Mouse (Mus musculus): ENCODE results near the gene Fam227a. TPM values are rescaled to one million over a fixed set of nuclear protein-coding genes. Genes with fewer than 3 reads are reported as not detected.

Gene Fam227a
- polyA plus RNA-seq, 1 experiment from 2014 or later, result 1.1 TPM

- Histone ChIP-seq H3K27ac (ENCODE audit: low read length) (no peak overlapping the region), H3K27me3 (ENCODE audit: insufficient read depth, low read length) (no peaks in the 10 kb centered on the region), H3K4me2 (replicated peaks; ENCODE audit: low read depth, low read length) (no peak overlapping the region), H3K9me3 (ENCODE audit: low read length) (no peaks in the 10 kb centered on the region), H3K9ac (replicated peaks; ENCODE audit: low read length) (no peak overlapping the region), H3K4me1 (ENCODE audit: insufficient read depth, low read length) (peaks cover 6% of the 10 kb centered on the region), H3K36me3 (ENCODE audit: insufficient read depth, low read length) (peaks cover 23% of the 10 kb centered on the region), H3K4me3 (ENCODE audit: low read length) (no peak overlapping the region)
- no peak for ATAC-seq (ENCODE audit: low FRiP score, low TSS enrichment)
- WGBS, result 61% methylated on average over 10 of the region's 10 CpGs
These were observed 10.4 kb upstream of the Fam227a start for GRCm38 (mm10) chr15:79669195-79669594.

DNA sequence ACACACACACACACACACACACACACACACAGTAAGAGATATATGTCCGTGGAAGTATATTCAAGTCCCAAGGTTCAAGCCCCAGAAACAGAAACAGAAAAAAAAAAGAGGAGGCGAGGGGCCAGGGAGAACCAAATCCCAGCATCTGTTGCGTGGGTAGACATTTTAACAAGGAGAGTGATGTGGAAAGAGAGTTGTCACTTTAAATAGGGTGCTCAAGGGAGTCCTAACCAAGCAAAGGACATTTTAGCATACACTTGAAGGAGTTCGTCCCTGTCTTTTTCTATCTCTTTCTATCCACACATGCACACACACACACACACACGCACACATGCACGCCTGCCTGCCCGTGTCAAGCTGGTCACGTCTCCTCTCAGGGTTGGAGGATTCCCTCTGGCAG, 5.9 kb upstream of the Fam227a start:
- Histone ChIP-seq H3K27me3 (ENCODE audit: insufficient read depth, low read length) (no peaks in the 10 kb centered on the region), H3K4me1 (ENCODE audit: insufficient read depth, low read length) (peaks cover 4% of the 10 kb centered on the region), H3K4me2 (replicated peaks; ENCODE audit: low read depth, low read length) (no peak overlapping the region), H3K36me3 (ENCODE audit: insufficient read depth, low read length) (peaks cover 12% of the 10 kb centered on the region), H3K9me3 (ENCODE audit: low read length) (no peaks in the 10 kb centered on the region), H3K9ac (replicated peaks; ENCODE audit: low read length) (no peak overlapping the region), H3K27ac (ENCODE audit: low read length) (no peak overlapping the region), H3K4me3 (ENCODE audit: low read length) (no peak overlapping the region)
- ATAC-seq (ENCODE audit: low FRiP score, low TSS enrichment), result no peak
- WGBS, result 94% methylated on average over 8 of the region's 8 CpGs

DNA sequence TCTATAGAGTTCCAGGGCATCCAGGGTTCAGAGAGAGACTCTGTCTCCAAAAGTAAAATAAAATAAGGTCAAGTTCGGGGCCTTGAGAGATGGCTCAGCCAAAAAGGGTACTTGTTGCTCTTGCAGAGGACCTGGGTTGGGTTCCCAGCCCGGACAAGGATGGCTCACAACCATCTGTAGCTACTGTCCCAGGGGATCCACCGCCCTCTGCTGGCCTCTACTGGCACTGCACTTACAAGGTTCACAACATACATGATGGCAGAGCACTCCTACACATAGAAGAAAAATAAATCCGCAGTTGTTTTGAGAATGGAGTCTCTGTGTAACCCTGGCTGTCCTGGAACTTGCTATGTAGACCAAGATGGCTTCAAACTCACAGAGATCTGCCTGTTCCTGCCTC, 3.1 kb upstream of the Fam227a start:
- H3K4me3 ChIP-seq (ENCODE audit: low read length), result no peak overlapping the region
- H3K36me3 ChIP-seq (ENCODE audit: insufficient read depth, low read length), result peaks cover 6% of the 10 kb centered on the region; the same call in 1 of the 2 replicates
- H3K4me2 ChIP-seq (replicated peaks; ENCODE audit: low read depth, low read length), result no peak overlapping the region
- peaks cover 11% of the 10 kb centered on the region for H3K4me1 ChIP-seq (ENCODE audit: insufficient read depth, low read length)
- no peak overlapping the region for H3K9ac ChIP-seq (replicated peaks; ENCODE audit: low read length)
- WGBS, result 69% methylated on average over 4 of the region's 4 CpGs
- no peaks in the 10 kb centered on the region for H3K27me3 ChIP-seq (ENCODE audit: insufficient read depth, low read length)
- no peak for ATAC-seq (ENCODE audit: low FRiP score, low TSS enrichment)
- H3K27ac ChIP-seq (ENCODE audit: low read length), result no peak overlapping the region
- H3K9me3 ChIP-seq (ENCODE audit: low read length), result no peaks in the 10 kb centered on the region

DNA sequence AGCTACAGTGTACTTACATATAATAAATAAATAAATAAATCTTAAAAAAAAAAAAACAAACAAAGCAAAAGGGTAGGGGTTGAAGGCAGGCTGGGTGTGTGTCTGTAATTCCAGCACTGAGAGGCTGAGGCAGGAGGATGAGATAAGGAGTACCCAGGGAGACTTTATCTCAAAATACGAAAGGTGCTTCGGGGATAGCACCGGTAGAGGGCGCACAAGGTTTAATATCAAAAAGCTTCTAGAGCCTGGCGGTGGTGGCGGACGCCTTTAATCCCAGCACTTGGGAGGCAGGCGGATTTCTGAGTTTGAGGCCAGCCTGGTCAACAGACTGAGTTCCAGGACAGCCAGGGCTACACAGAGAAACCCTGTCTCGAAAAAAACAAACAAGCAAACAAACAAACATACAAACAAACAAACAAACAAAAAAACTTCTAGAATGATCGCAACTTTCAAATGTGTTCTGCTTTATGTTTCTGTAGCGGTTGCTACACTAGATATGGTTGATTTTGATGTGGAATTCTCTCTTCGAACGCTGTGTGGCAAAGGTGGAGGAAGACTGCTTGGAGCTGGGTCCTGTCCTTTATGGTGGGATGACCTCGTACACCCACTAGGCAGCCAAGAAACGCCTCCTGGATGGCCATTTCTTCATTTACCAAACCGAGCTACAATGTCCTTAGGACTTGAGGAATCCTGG, 772 bp downstream of the Fam227a start:
- Histone ChIP-seq H3K4me1 (ENCODE audit: insufficient read depth, low read length) (peaks cover 11% of the 10 kb centered on the region), H3K4me3 (ENCODE audit: low read length) (peak overlapping the region; percentile 75), H3K9ac (replicated peaks; ENCODE audit: low read length) (peak overlapping the region; percentile 83), H3K27ac (ENCODE audit: low read length) (peak overlapping the region; percentile 96), H3K36me3 (ENCODE audit: insufficient read depth, low read length) (0 out of 2 replicates have a peak, but pooled peaks cover 2% of the 10 kb centered on the region), H3K9me3 (ENCODE audit: low read length) (no peaks in the 10 kb centered on the region), H3K27me3 (ENCODE audit: insufficient read depth, low read length) (no peaks in the 10 kb centered on the region), H3K4me2 (replicated peaks; ENCODE audit: low read depth, low read length) (peak overlapping the region; percentile 94)
- peak; percentile 36; the same call in 1 of the 2 replicates for ATAC-seq (ENCODE audit: low FRiP score, low TSS enrichment)
- 4% methylated on average over 16 of the region's 16 CpGs for WGBS

DNA sequence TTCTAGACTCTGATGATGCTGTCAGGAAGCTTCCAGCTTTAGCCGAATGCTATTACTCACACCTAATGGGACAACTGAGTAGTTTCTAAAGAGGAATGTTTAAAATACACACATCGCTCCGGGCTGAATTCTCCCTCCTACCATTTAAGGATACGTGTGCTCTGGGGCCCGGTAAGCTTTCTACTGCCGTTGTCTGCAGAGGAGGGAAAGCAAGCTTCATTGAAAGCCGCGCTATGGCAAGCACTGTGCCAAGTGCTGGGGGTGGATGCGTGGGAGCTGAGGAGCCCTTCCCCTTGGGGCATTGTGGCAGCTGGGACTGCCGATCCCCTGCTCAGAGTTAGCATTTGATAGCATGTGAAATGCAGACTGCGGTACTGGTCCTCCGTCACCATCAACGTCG, 2.3 kb downstream of the Fam227a start:
- no peak for ATAC-seq (ENCODE audit: low FRiP score, low TSS enrichment)
- 91% methylated on average over 14 of the region's 14 CpGs for WGBS
- Histone ChIP-seq H3K36me3 (ENCODE audit: insufficient read depth, low read length) (no peaks in the 10 kb centered on the region), H3K27ac (ENCODE audit: low read length) (no peak overlapping the region), H3K4me2 (replicated peaks; ENCODE audit: low read depth, low read length) (no peak overlapping the region), H3K9ac (replicated peaks; ENCODE audit: low read length) (no peak overlapping the region), H3K27me3 (ENCODE audit: insufficient read depth, low read length) (no peaks in the 10 kb centered on the region), H3K4me1 (ENCODE audit: insufficient read depth, low read length) (peaks cover 11% of the 10 kb centered on the region), H3K4me3 (ENCODE audit: low read length) (no peak overlapping the region), H3K9me3 (ENCODE audit: low read length) (no peaks in the 10 kb centered on the region; the same call in 1 of the 2 replicates)

DNA sequence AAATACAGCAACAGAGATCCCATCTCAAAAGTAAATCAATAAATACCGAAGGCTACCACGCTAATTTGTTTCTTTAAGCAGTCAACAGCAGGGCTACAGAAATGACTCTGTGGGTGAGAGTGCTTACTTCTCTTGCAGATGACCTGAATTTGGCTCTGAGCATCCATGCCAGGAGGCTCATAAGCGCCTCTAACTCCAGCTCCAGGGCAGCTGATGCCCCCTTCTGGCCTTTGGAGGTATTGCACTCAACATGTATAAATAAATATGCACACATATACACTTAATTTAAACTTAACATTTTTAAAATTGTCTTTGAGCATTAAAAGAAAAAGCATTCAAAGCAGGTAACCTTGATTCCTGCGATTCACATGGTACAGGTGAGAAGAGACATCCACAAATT, 7.3 kb downstream of the Fam227a start:
- Histone ChIP-seq H3K27ac (ENCODE audit: low read length) (no peak overlapping the region), H3K27me3 (ENCODE audit: insufficient read depth, low read length) (no peaks in the 10 kb centered on the region), H3K9me3 (ENCODE audit: low read length) (no peaks in the 10 kb centered on the region; the same call in 1 of the 2 replicates), H3K4me3 (ENCODE audit: low read length) (no peak overlapping the region), H3K9ac (replicated peaks; ENCODE audit: low read length) (no peak overlapping the region), H3K4me2 (replicated peaks; ENCODE audit: low read depth, low read length) (no peak overlapping the region), H3K4me1 (ENCODE audit: insufficient read depth, low read length) (no peaks in the 10 kb centered on the region), H3K36me3 (ENCODE audit: insufficient read depth, low read length) (no peaks in the 10 kb centered on the region)
- ATAC-seq (ENCODE audit: low FRiP score, low TSS enrichment), result no peak
- WGBS, result 75% methylated on average over 4 of the region's 4 CpGs

DNA sequence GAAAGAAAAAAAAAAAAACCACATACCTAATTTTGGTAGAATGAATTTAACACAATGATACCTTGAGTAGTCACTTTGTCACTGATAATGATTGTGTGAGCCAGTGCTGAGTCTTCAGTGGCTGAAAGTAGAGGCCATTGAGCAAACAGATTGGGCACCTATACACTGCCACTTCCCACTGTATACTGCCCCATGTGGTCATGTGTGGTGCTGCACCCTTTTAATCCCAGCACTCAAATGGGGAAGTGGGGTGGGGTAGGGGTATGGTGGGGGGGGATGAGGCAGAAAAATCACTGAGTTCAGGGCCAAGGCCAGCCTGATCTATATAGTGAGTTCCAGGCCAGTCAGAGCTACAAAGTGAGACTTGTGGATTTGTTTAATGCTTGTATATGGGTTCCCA, 8.2 kb downstream of the Fam227a start:
- no peak for ATAC-seq (ENCODE audit: low FRiP score, low TSS enrichment)
- Histone ChIP-seq H3K4me3 (ENCODE audit: low read length) (no peak overlapping the region), H3K9me3 (ENCODE audit: low read length) (no peaks in the 10 kb centered on the region; the same call in 1 of the 2 replicates), H3K9ac (replicated peaks; ENCODE audit: low read length) (no peak overlapping the region), H3K27ac (ENCODE audit: low read length) (no peak overlapping the region), H3K36me3 (ENCODE audit: insufficient read depth, low read length) (no peaks in the 10 kb centered on the region), H3K4me2 (replicated peaks; ENCODE audit: low read depth, low read length) (no peak overlapping the region), H3K4me1 (ENCODE audit: insufficient read depth, low read length) (no peaks in the 10 kb centered on the region), H3K27me3 (ENCODE audit: insufficient read depth, low read length) (no peaks in the 10 kb centered on the region)

DNA sequence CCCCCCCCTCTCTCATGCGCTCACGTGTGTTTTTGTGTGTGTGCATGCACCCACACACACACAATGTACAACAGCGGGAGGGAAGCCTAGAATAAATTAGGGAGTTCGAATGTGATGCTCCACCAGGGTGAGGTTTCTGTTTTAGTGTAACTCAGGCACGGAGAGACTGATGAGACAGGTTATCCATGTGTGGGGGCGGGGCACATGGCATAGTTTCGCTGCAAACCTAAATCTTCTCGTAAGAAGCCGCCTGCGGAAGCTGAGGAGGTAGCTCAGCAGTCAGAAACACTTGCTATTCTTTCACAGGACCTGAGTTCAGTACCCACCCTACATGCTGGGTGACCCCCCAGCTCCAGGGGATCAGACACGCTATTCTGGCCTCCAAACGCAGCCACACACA, 10.6 kb downstream of the Fam227a start:
- Histone ChIP-seq H3K4me3 (ENCODE audit: low read length) (no peak overlapping the region), H3K27ac (ENCODE audit: low read length) (no peak overlapping the region), H3K9ac (replicated peaks; ENCODE audit: low read length) (no peak overlapping the region), H3K36me3 (ENCODE audit: insufficient read depth, low read length) (no peaks in the 10 kb centered on the region), H3K27me3 (ENCODE audit: insufficient read depth, low read length) (no peaks in the 10 kb centered on the region), H3K9me3 (ENCODE audit: low read length) (no peaks in the 10 kb centered on the region; the same call in 1 of the 2 replicates), H3K4me1 (ENCODE audit: insufficient read depth, low read length) (no peaks in the 10 kb centered on the region), H3K4me2 (replicated peaks; ENCODE audit: low read depth, low read length) (no peak overlapping the region)
- 83% methylated on average over 12 of the region's 12 CpGs for WGBS
- ATAC-seq (ENCODE audit: low FRiP score, low TSS enrichment), result no peak

DNA sequence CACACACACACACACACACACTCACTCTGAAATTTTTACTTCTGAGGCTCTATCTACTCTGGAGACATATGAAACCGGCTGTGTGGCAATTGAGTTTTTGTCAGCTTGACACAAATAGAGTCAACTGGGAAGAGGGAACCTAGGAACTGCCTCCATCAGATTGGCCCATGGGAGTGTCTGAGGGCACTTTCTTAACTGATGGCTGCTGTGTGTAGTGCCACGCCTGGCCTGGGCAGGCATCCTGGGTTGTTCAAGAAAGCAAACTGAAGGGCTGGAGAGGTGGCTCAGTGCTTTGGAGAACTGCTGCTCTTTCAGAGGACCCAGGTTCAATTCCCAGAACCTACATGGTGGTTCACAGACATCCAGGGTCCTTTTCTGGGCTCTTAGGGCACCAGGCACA, 13.3 kb downstream of the Fam227a start:
- H3K27me3 ChIP-seq (ENCODE audit: insufficient read depth, low read length), result no peaks in the 10 kb centered on the region
- 75% methylated on average over 2 of the region's 2 CpGs for WGBS
- H3K9me3 ChIP-seq (ENCODE audit: low read length), result no peaks in the 10 kb centered on the region
- no peaks in the 10 kb centered on the region for H3K36me3 ChIP-seq (ENCODE audit: insufficient read depth, low read length)
- H3K4me1 ChIP-seq (ENCODE audit: insufficient read depth, low read length), result no peaks in the 10 kb centered on the region
- no peak overlapping the region for H3K4me3 ChIP-seq (ENCODE audit: low read length)
- H3K9ac ChIP-seq (replicated peaks; ENCODE audit: low read length), result no peak overlapping the region
- H3K27ac ChIP-seq (ENCODE audit: low read length), result no peak overlapping the region
- no peak for ATAC-seq (ENCODE audit: low FRiP score, low TSS enrichment)
- H3K4me2 ChIP-seq (replicated peaks; ENCODE audit: low read depth, low read length), result no peak overlapping the region

DNA sequence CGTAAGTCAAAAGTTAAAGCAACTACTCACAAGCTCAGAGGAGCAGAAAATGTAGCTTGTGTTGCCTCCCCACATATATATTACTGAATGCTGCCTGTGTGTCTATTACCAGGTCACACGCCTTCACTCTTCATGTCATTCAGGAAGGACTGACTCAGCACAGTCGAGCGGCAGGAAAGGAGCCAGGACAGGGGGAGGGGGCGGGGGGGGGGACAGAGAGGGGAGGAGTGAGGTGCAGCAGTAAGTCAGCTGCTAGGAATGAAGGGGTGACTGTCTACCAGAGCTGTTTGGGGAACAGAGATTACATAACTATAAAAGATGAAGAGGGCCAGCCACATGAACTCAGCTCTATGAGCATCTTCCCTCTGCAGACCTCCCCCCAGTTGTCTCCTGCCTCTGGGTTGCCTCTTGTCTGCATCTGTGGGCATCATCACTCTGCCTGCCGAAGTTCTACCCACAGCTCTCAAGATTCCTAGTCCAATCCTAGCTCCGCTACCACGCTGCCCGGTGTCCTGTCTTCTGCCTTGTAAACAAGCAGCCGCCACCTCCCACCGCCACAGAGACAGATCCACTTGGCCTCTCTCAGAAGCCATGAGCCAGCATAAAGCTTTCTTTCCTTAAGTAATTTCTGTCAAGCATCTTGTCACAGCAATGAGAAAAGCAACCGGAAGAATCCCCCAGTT, 17.5 kb downstream of the Fam227a start:
- no peak overlapping the region for H3K9ac ChIP-seq (replicated peaks; ENCODE audit: low read length)
- no peak overlapping the region for H3K4me3 ChIP-seq (ENCODE audit: low read length)
- WGBS, result 60% methylated on average over 11 of the region's 12 CpGs
- no peaks in the 10 kb centered on the region for H3K4me1 ChIP-seq (ENCODE audit: insufficient read depth, low read length)
- ATAC-seq (ENCODE audit: low FRiP score, low TSS enrichment), result no peak
- no peak overlapping the region for H3K27ac ChIP-seq (ENCODE audit: low read length)
- H3K4me2 ChIP-seq (replicated peaks; ENCODE audit: low read depth, low read length), result no peak overlapping the region
- H3K9me3 ChIP-seq (ENCODE audit: low read length), result no peaks in the 10 kb centered on the region
- no peaks in the 10 kb centered on the region for H3K27me3 ChIP-seq (ENCODE audit: insufficient read depth, low read length)
- 0 out of 2 replicates have a peak, but pooled peaks cover 5% of the 10 kb centered on the region for H3K36me3 ChIP-seq (ENCODE audit: insufficient read depth, low read length)

Measured in kidney, embryonic 16.5 days (tissue).